Mouse (Mus musculus) c-Kit-negative CD71-positive TER-119-positive erythroid progenitor cells, embryonic 14.5 days (primary cell): Measurements from ENCODE around the gene Olfr700.
"Not testable (repeated sequence)": the region's sequence is repeated elsewhere in the genome, so short reads cannot be mapped to it uniquely, and the experiment has no call there.

Experiments used
- DNase-seq: peaks from one replicate; pipeline ENCODE4 v3.0.0-alpha.2; 2013; ENCODE audit warnings: low read depth, low spot score

Olfr700 gene

GRCm38 (mm10) chr7:106808734-106809133 lies at the start of gene Olfr700:
TSS of gene Olfr700 (minus strand) at chr7:106808834.
- no peak for DNase-seq

DNA sequence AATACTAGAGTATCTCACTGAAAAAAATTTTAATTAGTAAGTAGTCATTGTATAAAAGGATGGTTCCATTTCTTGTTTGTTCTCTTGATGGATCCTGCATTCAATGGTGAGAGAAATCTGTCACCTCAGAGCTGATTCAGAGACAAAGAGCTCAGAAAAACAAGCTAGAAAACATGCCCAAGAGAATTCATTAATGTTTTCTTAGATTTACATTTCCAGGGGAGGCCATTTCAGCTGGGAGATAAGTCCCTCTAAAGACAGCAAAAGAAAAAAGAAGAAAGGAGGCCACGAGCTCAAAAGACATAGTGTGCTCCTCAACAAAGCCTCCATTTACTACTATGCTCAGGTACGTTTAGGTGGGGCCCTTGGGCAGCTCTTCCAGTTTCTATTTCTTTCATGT lies 34.4 kb upstream of the Olfr700 start, which contains the start of gene Olfr703:
Olfr703 (plus strand) TSS at position 301 of the 400 bp plus-strand sequence.
- DNase-seq = no peak

GRCm38 (mm10) chr7:106833793-106834192 lies 25.2 kb upstream of the Olfr700 start, which contains the start of gene Olfr702:
TSS of gene Olfr702 (minus strand) at chr7:106833893.
- DNase-seq = no peak

DNA sequence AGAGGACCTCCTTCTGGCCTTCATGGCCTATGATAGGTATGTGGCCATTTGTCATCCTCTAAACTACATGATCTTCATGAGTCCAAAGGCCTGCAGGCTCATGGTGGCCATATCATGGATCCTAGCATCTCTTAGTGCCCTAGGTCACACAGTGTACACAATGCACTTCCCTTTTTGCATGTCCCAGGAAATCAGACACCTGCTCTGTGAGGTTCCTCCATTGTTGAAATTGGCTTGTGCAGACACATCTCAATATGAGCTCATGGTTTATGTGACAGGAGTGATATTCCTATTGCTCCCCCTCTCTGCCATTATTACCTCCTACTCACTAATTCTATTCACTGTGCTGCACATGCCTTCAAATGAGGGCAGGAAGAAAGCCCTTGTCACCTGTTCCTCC lies 9.8 kb upstream of the Olfr700 start:
- DNase-seq = no peak

- no peak for DNase-seq
These were observed 7.1 kb upstream of the Olfr700 start for GRCm38 (mm10) chr7:106815775-106816174.

DNA sequence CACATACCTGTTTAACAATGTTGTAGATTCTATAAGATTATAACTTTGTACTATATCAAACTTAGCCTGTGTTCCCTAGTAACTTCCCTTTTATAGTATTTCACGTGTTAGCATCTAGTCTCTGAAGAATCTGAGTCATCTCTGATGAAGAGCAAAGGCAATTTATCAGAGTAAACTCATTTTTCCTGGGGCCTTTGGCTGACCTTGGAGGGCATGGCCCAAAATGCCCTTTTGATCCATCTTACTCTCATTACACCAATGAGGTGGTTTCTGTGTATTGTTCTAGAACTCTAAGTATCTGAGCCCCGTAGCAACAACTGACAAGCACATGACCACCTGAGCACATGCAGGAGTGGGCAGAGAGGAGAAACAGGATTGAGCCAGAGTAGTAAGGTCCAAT lies 5.2 kb upstream of the Olfr700 start, which contains the start of gene Olfr701:
Olfr701 (plus strand) TSS at position 301 of the 400 bp plus-strand sequence.
- no peak for DNase-seq

DNA sequence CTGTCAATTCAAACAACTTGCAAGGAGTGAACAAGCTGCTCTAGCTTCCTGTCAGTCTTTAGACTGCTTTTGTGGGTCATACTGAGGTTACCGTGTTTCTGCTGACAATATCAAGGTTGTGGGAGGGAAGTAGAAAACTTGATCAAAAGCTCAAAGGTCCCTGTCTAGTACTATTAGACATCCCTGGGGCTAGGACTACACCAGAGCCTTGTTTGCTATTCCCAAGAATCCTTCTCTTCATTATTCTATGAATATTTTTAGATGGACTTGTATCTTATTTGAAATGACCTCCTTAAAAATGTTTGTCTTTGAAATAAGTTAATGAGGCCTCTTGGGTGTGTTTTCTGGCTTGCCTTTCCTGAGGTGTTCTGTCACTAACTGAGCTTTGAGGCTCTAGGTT lies 15.5 kb downstream of the Olfr700 start, which contains the start of gene Olfr699:
Olfr699 (minus strand) TSS at position 101 of the 400 bp plus-strand sequence.
- DNase-seq = no peak

GRCm38 (mm10) chr7:106788330-106788729 lies 20.3 kb downstream of the Olfr700 start:
- no peak for DNase-seq

GRCm38 (mm10) chr7:106761008-106761407 lies 47.6 kb downstream of the Olfr700 start:
- DNase-seq = not testable (repeated sequence)

GRCm38 (mm10) chr7:106758800-106759199 lies 49.8 kb downstream of the Olfr700 start:
- DNase-seq = no peak
